Mouse (Mus musculus): ENCODE results near the gene Grid1. TPM values are rescaled to one million over a fixed set of nuclear protein-coding genes. Genes with fewer than 3 reads are reported as not detected.
A peak's percentile ranks its signal among the peaks of the same experiment; 100 is the strongest.

Gene Grid1
- total and polyA plus RNA-seq, 2 experiments from 2014 or later: 10.5 to 39.4 TPM

- H3K9me3 ChIP-seq (ENCODE audit: low read length): no peaks in the 10 kb centered on the region
- DNase-seq (ENCODE audit: low spot score): no peak
These were observed 126.3 kb downstream of the Grid1 start for GRCm38 (mm10) chr14:34946314-34946583.

DNA sequence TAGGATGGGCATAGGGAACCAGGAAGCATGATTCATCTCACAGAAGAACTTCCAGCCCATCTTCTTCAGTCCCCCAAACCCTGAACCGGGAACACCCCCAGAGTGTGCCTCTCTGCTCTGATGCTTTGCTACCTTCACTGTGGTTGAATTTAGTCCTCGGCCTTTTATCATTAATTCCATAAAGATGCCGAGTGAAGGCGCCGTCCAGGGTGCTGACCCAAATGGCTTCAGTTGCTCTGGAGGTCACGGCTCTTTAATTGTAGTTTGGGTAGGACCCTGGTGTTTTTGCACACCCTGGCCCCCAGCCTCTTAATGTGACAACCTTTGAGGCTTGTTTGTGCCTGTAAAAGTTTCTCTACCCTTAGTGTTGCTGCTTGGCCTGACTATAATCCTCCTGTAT, 128.3 kb downstream of the Grid1 start:
- 84% methylated on average over 6 of the region's 6 CpGs for WGBS
- no peak for TF ChIP-seq CTCF (IDR thresholded peaks at IDR 0.05)
- no peak for DNase-seq (ENCODE audit: low spot score)

More at GRCm38 (mm10) chr14:34946314-34946583, 126.3 kb downstream of the Grid1 start:
- 45% methylated on average over 2 of the region's 2 CpGs for WGBS
- peaks cover 6% of the 10 kb centered on the region; the same call in 1 of the 2 replicates for H3K4me1 ChIP-seq (ENCODE audit: insufficient read depth, low read length)
- H3K36me3 ChIP-seq (ENCODE audit: insufficient read depth, low read length): no peaks in the 10 kb centered on the region
- no peak overlapping the region for H3K4me3 ChIP-seq (ENCODE audit: low read depth, low read length)
- H3K4me2 ChIP-seq (ENCODE audit: low read depth, low read length, poor library complexity, severe bottlenecking): no peak overlapping the region
- no peaks in the 10 kb centered on the region for H3K27me3 ChIP-seq (ENCODE audit: insufficient read depth, low read length)
- H3K9ac ChIP-seq (replicated peaks; ENCODE audit: low read length, poor library complexity, severe bottlenecking): no peak overlapping the region
- ATAC-seq (ENCODE audit: low FRiP score): no peak; the same call in 1 of the 2 replicates
- TF ChIP-seq CTCF (IDR thresholded peaks at IDR 0.05): no peak
- no peak overlapping the region for H3K27ac ChIP-seq (ENCODE audit: low read depth, low read length)

GRCm38 (mm10) chr14:34952311-34952710, 132.4 kb downstream of the Grid1 start:
- no peak for DNase-seq (ENCODE audit: low spot score)
- Histone ChIP-seq H3K27ac (ENCODE audit: low read depth, low read length) (no peak overlapping the region), H3K9me3 (ENCODE audit: low read length) (no peaks in the 10 kb centered on the region), H3K27me3 (ENCODE audit: insufficient read depth, low read length) (no peaks in the 10 kb centered on the region), H3K4me2 (ENCODE audit: low read depth, low read length, poor library complexity, severe bottlenecking) (no peak overlapping the region), H3K36me3 (ENCODE audit: insufficient read depth, low read length) (no peaks in the 10 kb centered on the region), H3K4me3 (ENCODE audit: low read depth, low read length) (no peak overlapping the region), H3K9ac (replicated peaks; ENCODE audit: low read length, poor library complexity, severe bottlenecking) (no peak overlapping the region), H3K4me1 (ENCODE audit: insufficient read depth, low read length) (no peaks in the 10 kb centered on the region)
- WGBS: 61% methylated on average over 3 of the region's 3 CpGs
- no peak for ATAC-seq (ENCODE audit: low FRiP score)
- no peak for TF ChIP-seq CTCF (IDR thresholded peaks at IDR 0.05)

More for the DNA sequence above, 128.3 kb downstream of the Grid1 start:
- no peak for ATAC-seq (ENCODE audit: low FRiP score)
- no peaks in the 10 kb centered on the region for H3K9me3 ChIP-seq (ENCODE audit: low read length)
- no peak overlapping the region for H3K9ac ChIP-seq (replicated peaks; ENCODE audit: low read length, poor library complexity, severe bottlenecking)
- peaks cover 6% of the 10 kb centered on the region; the same call in 1 of the 2 replicates for H3K4me1 ChIP-seq (ENCODE audit: insufficient read depth, low read length)
- no peaks in the 10 kb centered on the region for H3K36me3 ChIP-seq (ENCODE audit: insufficient read depth, low read length)
- no peak overlapping the region for H3K27ac ChIP-seq (ENCODE audit: low read depth, low read length)
- H3K4me3 ChIP-seq (ENCODE audit: low read depth, low read length): no peak overlapping the region
- H3K27me3 ChIP-seq (ENCODE audit: insufficient read depth, low read length): no peaks in the 10 kb centered on the region
- no peak overlapping the region for H3K4me2 ChIP-seq (ENCODE audit: low read depth, low read length, poor library complexity, severe bottlenecking)

DNA sequence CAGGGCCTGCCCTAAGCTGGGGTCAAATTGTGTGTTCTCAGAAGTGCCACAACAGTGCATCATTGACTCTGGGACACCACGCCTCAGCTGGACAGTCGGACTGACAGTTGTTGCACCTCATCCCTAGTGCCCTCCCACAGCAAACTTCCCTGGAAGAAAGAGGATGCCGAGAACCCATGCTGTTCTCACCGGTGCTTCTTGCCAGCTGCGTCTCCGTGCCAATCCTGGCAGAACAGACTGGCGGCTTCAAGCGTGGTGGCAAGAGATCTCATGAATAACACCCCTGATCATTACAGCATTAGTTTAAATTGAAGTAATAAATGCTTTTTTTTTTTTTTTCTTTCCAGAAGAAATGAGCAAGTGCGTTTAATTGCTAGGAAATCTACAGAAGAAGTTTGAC, 133.7 kb downstream of the Grid1 start:
- Histone ChIP-seq H3K4me3 (ENCODE audit: low read depth, low read length) (no peak overlapping the region), H3K36me3 (ENCODE audit: insufficient read depth, low read length) (no peaks in the 10 kb centered on the region), H3K27ac (ENCODE audit: low read depth, low read length) (no peak overlapping the region), H3K4me2 (ENCODE audit: low read depth, low read length, poor library complexity, severe bottlenecking) (no peak overlapping the region), H3K9me3 (ENCODE audit: low read length) (no peaks in the 10 kb centered on the region), H3K9ac (replicated peaks; ENCODE audit: low read length, poor library complexity, severe bottlenecking) (no peak overlapping the region), H3K27me3 (ENCODE audit: insufficient read depth, low read length) (no peaks in the 10 kb centered on the region), H3K4me1 (ENCODE audit: insufficient read depth, low read length) (no peaks in the 10 kb centered on the region)
- no peak for ATAC-seq (ENCODE audit: low FRiP score)
- DNase-seq (ENCODE audit: low spot score): no peak
- TF ChIP-seq CTCF (IDR thresholded peaks at IDR 0.05): no peak
- WGBS: 82% methylated on average over 9 of the region's 9 CpGs

DNA sequence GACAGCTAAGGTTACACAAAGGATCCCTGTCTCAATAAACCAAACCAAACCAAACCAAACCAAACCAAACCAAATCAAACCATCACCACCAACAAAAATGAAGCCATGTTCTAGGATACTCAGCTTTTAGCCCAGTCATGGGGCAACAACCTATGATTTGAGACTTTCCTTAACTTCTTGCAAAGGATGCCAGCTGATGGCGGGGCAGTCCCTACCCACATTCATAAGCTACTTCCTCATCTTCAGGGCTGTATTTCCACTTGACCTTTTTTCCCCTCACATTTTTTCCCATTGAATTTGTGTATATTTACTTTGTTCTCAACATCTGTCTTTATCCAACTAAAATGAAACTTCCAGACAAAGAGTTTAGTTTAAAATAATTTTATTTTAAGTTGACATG, 135.8 kb downstream of the Grid1 start:
- Histone ChIP-seq H3K9me3 (ENCODE audit: low read length) (no peaks in the 10 kb centered on the region), H3K4me2 (ENCODE audit: low read depth, low read length, poor library complexity, severe bottlenecking) (no peak overlapping the region), H3K4me1 (ENCODE audit: insufficient read depth, low read length) (no peaks in the 10 kb centered on the region), H3K36me3 (ENCODE audit: insufficient read depth, low read length) (no peaks in the 10 kb centered on the region), H3K27me3 (ENCODE audit: insufficient read depth, low read length) (no peaks in the 10 kb centered on the region), H3K4me3 (ENCODE audit: low read depth, low read length) (no peak overlapping the region), H3K27ac (ENCODE audit: low read depth, low read length) (no peak overlapping the region), H3K9ac (replicated peaks; ENCODE audit: low read length, poor library complexity, severe bottlenecking) (no peak overlapping the region)
- WGBS: 96% methylated on average over 1 of the region's 1 CpGs
- no peak for TF ChIP-seq CTCF (IDR thresholded peaks at IDR 0.05)
- ATAC-seq (ENCODE audit: low FRiP score): no peak
- no peak for DNase-seq (ENCODE audit: low spot score)

- H3K27ac ChIP-seq (ENCODE audit: low read depth, low read length): no peak overlapping the region
- H3K9me3 ChIP-seq (ENCODE audit: low read length): no peaks in the 10 kb centered on the region
- no peak overlapping the region for H3K4me2 ChIP-seq (ENCODE audit: low read depth, low read length, poor library complexity, severe bottlenecking)
- H3K9ac ChIP-seq (replicated peaks; ENCODE audit: low read length, poor library complexity, severe bottlenecking): no peak overlapping the region
- 55% methylated on average over 6 of the region's 6 CpGs for WGBS
- H3K36me3 ChIP-seq (ENCODE audit: insufficient read depth, low read length): no peaks in the 10 kb centered on the region
- ATAC-seq (ENCODE audit: low FRiP score) (0 out of 2 replicates have a peak, but pooled peaks have one; percentile 19), DNase-seq (ENCODE audit: low spot score) (peak; percentile 44)
- H3K4me1 ChIP-seq (ENCODE audit: insufficient read depth, low read length): no peaks in the 10 kb centered on the region; the same call in 1 of the 2 replicates
- no peak for TF ChIP-seq CTCF (IDR thresholded peaks at IDR 0.05)
- no peaks in the 10 kb centered on the region for H3K27me3 ChIP-seq (ENCODE audit: insufficient read depth, low read length)
- H3K4me3 ChIP-seq (ENCODE audit: low read depth, low read length): no peak overlapping the region
These were observed 140.3 kb downstream of the Grid1 start for GRCm38 (mm10) chr14:34960227-34960626.
